Comparison of ENCODE assay signal across 9 mouse cellular contexts in the genomic region with DNA sequence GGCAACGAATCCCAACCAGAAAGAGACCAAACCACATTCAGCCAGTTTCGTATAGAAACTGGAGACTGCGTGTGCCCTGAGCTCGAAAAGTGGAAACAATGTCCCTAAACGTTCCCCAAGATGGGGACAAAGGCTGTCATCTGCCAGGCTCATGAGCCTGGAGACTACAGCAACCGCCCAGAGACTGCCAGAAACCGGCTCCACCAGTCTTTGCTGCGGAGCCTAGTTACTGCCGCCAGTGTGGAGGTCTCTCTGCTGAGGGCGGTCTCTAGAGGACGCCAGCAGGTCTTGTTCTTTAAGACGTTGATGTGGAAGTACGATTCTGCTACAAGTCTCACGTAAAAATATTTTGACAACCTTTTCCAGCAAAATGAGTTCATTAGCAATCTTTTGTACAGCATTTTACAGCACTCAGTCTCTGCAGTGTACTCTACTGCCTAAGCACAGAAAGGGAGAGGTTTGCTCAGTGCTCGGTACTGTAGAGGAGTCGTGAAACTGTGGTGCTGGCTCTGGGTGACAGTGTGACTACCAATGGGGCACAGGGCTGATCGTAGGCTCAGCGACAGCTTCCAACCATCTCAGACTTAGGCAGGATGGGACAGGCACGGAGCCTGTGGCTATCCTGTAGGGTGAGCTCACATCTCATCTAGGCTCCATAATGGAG. TPM values are rescaled to one million over a fixed set of nuclear protein-coding genes. Genes with fewer than 3 reads are reported as not detected.
DNase-seq lines count a peak whose midpoint lies in the region; ATAC-seq lines count a peak whose summit lies in the region.
"Had no signal": no experiment of that assay in that cellular context is flagged by ENCODE, and none has a peak within 500 bp of the region (broad histone marks: within the 10 kb centered on the region; RNA-seq: fewer than 3 reads in every experiment).

No protein-coding gene starts in this region.

- H3K4me3 ChIP-seq in forebrain, embryonic 10.5 days: peak overlapping the region; percentile 55
- H3K4me3 ChIP-seq in forebrain, embryonic 11.5 days (ENCODE audit: low read depth, low read length): no peak overlapping the region
- H3K4me3 ChIP-seq in megakaryocyte, embryonic 14.5 days (replicated peaks): peak overlapping the region; percentile 91
- peak overlapping the region; percentile 16; the same call in 1 of the 2 replicates for H3K4me3 ChIP-seq in hindbrain, embryonic 16.5 days (ENCODE audit: low read length)
- H3K4me3 ChIP-seq in neural tube, embryonic 12.5 days: no peak overlapping the region

- peaks cover 25% of the 10 kb centered on the region for H3K4me1 ChIP-seq in forebrain, embryonic 10.5 days
- 0 out of 2 replicates have a peak, but pooled peaks cover 5% of the 10 kb centered on the region for H3K4me1 ChIP-seq in forebrain, embryonic 11.5 days (replicated peaks; ENCODE audit: control insufficient read depth, insufficient read depth, low read length)
- H3K4me1 ChIP-seq in megakaryocyte, embryonic 14.5 days: peaks cover 30% of the 10 kb centered on the region
- H3K4me1 ChIP-seq in hindbrain, embryonic 16.5 days (ENCODE audit: control insufficient read depth, insufficient read depth, low read depth, low read length): peaks cover 16% of the 10 kb centered on the region
- H3K4me1 ChIP-seq in neural tube, embryonic 12.5 days: peaks cover 9% of the 10 kb centered on the region

- no peak for DNase-seq in forebrain, embryonic 10.5 days (ENCODE audit: extremely low spot score, low spot score)
- DNase-seq in forebrain, embryonic 11.5 days (ENCODE audit: low spot score): no peak
- no peak for DNase-seq in cerebellum, adult 9-10 months
- DNase-seq in adrenal gland, postnatal 4 days (ENCODE audit: low spot score in 2 of 2): no peak

- no peaks in the 10 kb centered on the region for H3K36me3 ChIP-seq in forebrain, embryonic 10.5 days (replicated peaks)
- H3K36me3 ChIP-seq in forebrain, embryonic 11.5 days (ENCODE audit: control insufficient read depth, insufficient read depth, low read length): no peaks in the 10 kb centered on the region
- H3K36me3 ChIP-seq in megakaryocyte, embryonic 14.5 days (replicated peaks; ENCODE audit: low read length): no peaks in the 10 kb centered on the region
- H3K36me3 ChIP-seq in hindbrain, embryonic 16.5 days (ENCODE audit: control insufficient read depth, insufficient read depth, low read length): no peaks in the 10 kb centered on the region
- no peaks in the 10 kb centered on the region for H3K36me3 ChIP-seq in neural tube, embryonic 12.5 days

- H3K27ac ChIP-seq in forebrain, embryonic 10.5 days: no peak overlapping the region
- no peak overlapping the region for H3K27ac ChIP-seq in forebrain, embryonic 11.5 days (ENCODE audit: low read depth, low read length)
- no peak overlapping the region for H3K27ac ChIP-seq in hindbrain, embryonic 16.5 days (ENCODE audit: low read depth, low read length)
- no peak overlapping the region for H3K27ac ChIP-seq in neural tube, embryonic 12.5 days

- ATAC-seq in forebrain, embryonic 11.5 days (replicated peaks; ENCODE audit: low FRiP score): no peak
- ATAC-seq in megakaryocyte, adult 5-6 weeks (ENCODE audit: poor library complexity, severe bottlenecking): no peak
- ATAC-seq in hindbrain, embryonic 16.5 days: no peak
- ATAC-seq in neural tube, embryonic 12.5 days (ENCODE audit: low FRiP score, low read depth): no peak

- H3K9ac ChIP-seq in forebrain, embryonic 11.5 days (ENCODE audit: low read length): no peak overlapping the region
- H3K9ac ChIP-seq in hindbrain, embryonic 16.5 days (ENCODE audit: low read depth, low read length): peak overlapping the region; percentile 19; the same call in 1 of the 2 replicates
- no peak overlapping the region for H3K9ac ChIP-seq in neural tube, embryonic 12.5 days

- H3K9me3 ChIP-seq in forebrain, embryonic 10.5 days: no peaks in the 10 kb centered on the region
- H3K9me3 ChIP-seq in forebrain, embryonic 11.5 days (ENCODE audit: control insufficient read depth, low read length): no peaks in the 10 kb centered on the region
- H3K9me3 ChIP-seq in megakaryocyte, embryonic 14.5 days: no peaks in the 10 kb centered on the region
- no peaks in the 10 kb centered on the region for H3K9me3 ChIP-seq in hindbrain, embryonic 16.5 days (ENCODE audit: control insufficient read depth, low read length)
- no peaks in the 10 kb centered on the region for H3K9me3 ChIP-seq in neural tube, embryonic 12.5 days

- H3K27me3 ChIP-seq in forebrain, embryonic 10.5 days (ENCODE audit: poor library complexity, severe bottlenecking): peaks cover 81% of the 10 kb centered on the region
- peaks cover 30% of the 10 kb centered on the region for H3K27me3 ChIP-seq in forebrain, embryonic 11.5 days (ENCODE audit: control insufficient read depth, insufficient read depth, low read length)
- H3K27me3 ChIP-seq in megakaryocyte, embryonic 14.5 days (replicated peaks): peaks cover 85% of the 10 kb centered on the region
- peaks cover 33% of the 10 kb centered on the region for H3K27me3 ChIP-seq in hindbrain, embryonic 16.5 days (replicated peaks; ENCODE audit: control insufficient read depth, insufficient read depth, low read length)
- peaks cover 47% of the 10 kb centered on the region for H3K27me3 ChIP-seq in neural tube, embryonic 12.5 days (replicated peaks)

- WGBS in forebrain, embryonic 10.5 days: 14% methylated on average over 19 of the region's 19 CpGs
- WGBS in forebrain, embryonic 11.5 days: 13% methylated on average over 19 of the region's 19 CpGs
- 11% methylated on average over 19 of the region's 19 CpGs for WGBS in hindbrain, embryonic 16.5 days
- WGBS in neural tube, embryonic 12.5 days: 12% methylated on average over 19 of the region's 19 CpGs

- H3K4me2 ChIP-seq in forebrain, embryonic 11.5 days (ENCODE audit: low read depth, low read length, severe bottlenecking): no peak overlapping the region
- peak overlapping the region; percentile 78 for H3K4me2 ChIP-seq in hindbrain, embryonic 16.5 days (ENCODE audit: low read length)
- H3K4me2 ChIP-seq in neural tube, embryonic 12.5 days (replicated peaks): peak overlapping the region; percentile 84; the same call in 1 of the 2 replicates

RNA-seq across cellular contexts. Expression of a gene that starts 15.2 kb away (rescaled TPM):
- polyA plus RNA-seq in forebrain, embryonic 10.5 days (2016; fragmentation: Nextera tagmentation; extraction: Ambion mirVana): 0.19 TPM in 1 of 2 replicates, not detected in the other
- not detected in 2 replicates for polyA plus RNA-seq in forebrain, embryonic 11.5 days (2014; fragmentation: Nextera tagmentation; extraction: Ambion mirVana)
- not detected in 2 replicates for polyA plus RNA-seq in megakaryocyte, embryonic 14.5 days (2012; ENCODE audit: insufficient read depth, low replicate concordance)
- not detected in 2 replicates for total RNA-seq in megakaryocyte, adult 5-6 weeks (2015)
- total RNA-seq in megakaryocyte, adult 5-6 weeks (2017): not detected in 2 replicates
- polyA plus RNA-seq in hindbrain, embryonic 16.5 days (2015; fragmentation: Nextera tagmentation; extraction: Ambion mirVana): 0.29 and 0.65 TPM in 2 replicates
- 0.34 and 0.68 TPM in 2 replicates for polyA plus RNA-seq in neural tube, embryonic 12.5 days (2016; fragmentation: Nextera tagmentation; extraction: Ambion mirVana)
- 10 to 100 TPM; 14.3 to 17.1 TPM for total RNA-seq in adrenal gland, postnatal 4 days (2021)
- polyA plus RNA-seq: inflammation-experienced regulatory T-cells, adult 6 months had no signal

RNA-seq across cellular contexts. Expression of a gene that starts 55.6 kb away (rescaled TPM):
- polyA plus RNA-seq in forebrain, embryonic 10.5 days (2016; fragmentation: Nextera tagmentation; extraction: Ambion mirVana): 31.7 TPM in 2 replicates
- polyA plus RNA-seq in forebrain, embryonic 11.5 days (2014; fragmentation: Nextera tagmentation; extraction: Ambion mirVana): 33.2 and 34.6 TPM in 2 replicates
- 504 and 573 TPM in 2 replicates for polyA plus RNA-seq in megakaryocyte, embryonic 14.5 days (2012; ENCODE audit: insufficient read depth, low replicate concordance)
- total RNA-seq in megakaryocyte, adult 5-6 weeks (2015): 12.6 and 17.4 TPM in 2 replicates
- total RNA-seq in megakaryocyte, adult 5-6 weeks (2017): 12.0 and 16.1 TPM in 2 replicates
- 60.3 and 70.9 TPM in 2 replicates for polyA plus RNA-seq in hindbrain, embryonic 16.5 days (2015; fragmentation: Nextera tagmentation; extraction: Ambion mirVana)
- polyA plus RNA-seq in neural tube, embryonic 12.5 days (2016; fragmentation: Nextera tagmentation; extraction: Ambion mirVana): 46.6 and 47.2 TPM in 2 replicates
- total RNA-seq in adrenal gland, postnatal 4 days (2021): 10 to 100 TPM; 27.8 to 29.9 TPM

Comparison
In these comparisons a context has a peak if more than half of its experiments do, and no peak if none do; other contexts are left out.
1. H3K4me3 ChIP-seq: peak in forebrain, embryonic 10.5 days (single experiment), megakaryocyte, embryonic 14.5 days (single experiment) and hindbrain, embryonic 16.5 days (single experiment); none in forebrain, embryonic 11.5 days (single experiment) and neural tube, embryonic 12.5 days (single experiment).